Mouse (Mus musculus): ENCODE results near the gene Myo15. TPM values are rescaled to one million over a fixed set of nuclear protein-coding genes. Genes with fewer than 3 reads are reported as not detected.
A peak's percentile ranks its signal among the peaks of the same experiment; 100 is the strongest.
"Not testable (repeated sequence)": the region's sequence is repeated elsewhere in the genome, so short reads cannot be mapped to it uniquely, and the experiment has no call there.

Gene Myo15
- polyA plus RNA-seq, 1 experiment from 2014 or later = 0.27 TPM

DNA sequence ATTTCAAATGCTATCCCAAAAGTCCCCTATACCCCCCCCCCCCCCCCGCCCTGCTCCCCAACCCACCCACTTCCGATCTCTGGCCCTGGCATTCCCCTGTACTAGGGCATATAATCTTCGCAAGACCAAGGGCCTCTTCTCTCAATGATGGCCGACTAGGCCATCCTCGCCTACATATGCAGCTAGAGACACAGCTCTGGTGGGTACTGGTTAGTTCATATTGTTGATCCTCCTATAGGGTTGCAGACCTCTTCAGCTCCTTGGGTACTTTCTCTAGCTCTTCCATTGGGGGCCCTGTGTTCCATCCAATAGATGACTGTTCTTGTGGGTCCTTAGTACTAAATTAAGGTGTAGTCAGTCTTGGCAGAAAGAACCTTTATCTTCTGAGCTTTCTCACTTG is 74.1 kb downstream of the Myo15 start:
- H3K9me3 ChIP-seq (ENCODE audit: control insufficient read depth, low read length); H3K27ac ChIP-seq (ENCODE audit: low read depth, low read length); H3K27me3 ChIP-seq (ENCODE audit: control insufficient read depth, insufficient read depth, low read length); DNase-seq (ENCODE audit: low spot score); H3K4me3 ChIP-seq (ENCODE audit: low read depth, low read length); H3K9ac ChIP-seq (ENCODE audit: low read length); ATAC-seq (replicated peaks; ENCODE audit: low FRiP score); H3K4me2 ChIP-seq (ENCODE audit: low read depth, low read length, severe bottlenecking); H3K36me3 ChIP-seq (ENCODE audit: control insufficient read depth, insufficient read depth, low read length): not testable (repeated sequence)
- peaks cover 15% of the 10 kb centered on the region for H3K4me1 ChIP-seq (replicated peaks; ENCODE audit: control insufficient read depth, insufficient read depth, low read length)
- WGBS = 93% methylated on average over 5 of the region's 5 CpGs

DNA sequence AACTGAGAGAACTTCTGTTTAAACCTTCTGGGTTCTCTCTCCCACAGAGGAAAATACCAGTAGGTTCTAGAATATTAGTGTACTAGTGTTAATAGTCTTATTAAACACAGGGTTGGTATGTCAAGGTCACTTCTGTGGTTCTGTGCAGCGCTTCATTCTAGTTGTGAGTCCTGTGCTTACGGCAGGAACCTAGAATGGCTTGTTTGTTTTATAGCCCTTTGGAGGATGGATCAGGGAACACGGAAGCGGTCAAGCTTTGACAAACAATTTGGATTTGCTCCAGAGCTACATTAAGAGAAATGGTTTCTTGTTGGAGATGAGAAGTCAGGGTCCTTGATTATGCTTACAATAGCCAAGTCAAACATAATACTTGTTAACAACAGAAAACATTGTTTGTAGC is 76.3 kb downstream of the Myo15 start:
- H3K9me3 ChIP-seq (ENCODE audit: control insufficient read depth, low read length) = no peaks in the 10 kb centered on the region
- no peak for DNase-seq (ENCODE audit: low spot score)
- no peak overlapping the region for H3K4me3 ChIP-seq (ENCODE audit: low read depth, low read length)
- peaks cover 3% of the 10 kb centered on the region; the same call in 1 of the 2 replicates for H3K36me3 ChIP-seq (ENCODE audit: control insufficient read depth, insufficient read depth, low read length)
- H3K27ac ChIP-seq (ENCODE audit: low read depth, low read length) = no peak overlapping the region
- H3K27me3 ChIP-seq (ENCODE audit: control insufficient read depth, insufficient read depth, low read length) = no peaks in the 10 kb centered on the region
- peaks cover 10% of the 10 kb centered on the region for H3K4me1 ChIP-seq (replicated peaks; ENCODE audit: control insufficient read depth, insufficient read depth, low read length)
- no peak overlapping the region for H3K9ac ChIP-seq (ENCODE audit: low read length)
- no peak for ATAC-seq (replicated peaks; ENCODE audit: low FRiP score)
- no peak overlapping the region for H3K4me2 ChIP-seq (ENCODE audit: low read depth, low read length, severe bottlenecking)
- 90% methylated on average over 4 of the region's 4 CpGs for whole genome bisulfite sequencing

DNA sequence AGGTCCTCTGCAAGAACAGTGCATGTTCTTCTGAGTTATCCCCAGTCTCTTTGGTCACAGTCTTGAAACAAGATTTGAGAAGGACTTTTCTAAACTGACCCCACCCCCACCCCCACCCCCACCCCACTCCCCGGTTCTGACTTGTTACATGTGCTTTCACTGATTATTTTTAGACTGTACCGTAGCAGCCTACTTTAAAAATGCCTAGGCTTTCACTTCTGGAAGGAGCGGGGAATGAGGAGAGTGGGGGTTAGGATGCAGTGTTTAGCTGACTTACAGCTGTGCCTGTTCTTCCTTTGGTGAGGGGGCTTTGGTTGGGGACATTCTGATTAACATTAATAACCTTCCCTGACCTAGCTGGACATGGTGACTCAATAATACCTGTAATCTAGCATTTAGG is 79.0 kb downstream of the Myo15 start:
- H3K27me3 ChIP-seq (ENCODE audit: control insufficient read depth, insufficient read depth, low read length) = no peaks in the 10 kb centered on the region

DNA sequence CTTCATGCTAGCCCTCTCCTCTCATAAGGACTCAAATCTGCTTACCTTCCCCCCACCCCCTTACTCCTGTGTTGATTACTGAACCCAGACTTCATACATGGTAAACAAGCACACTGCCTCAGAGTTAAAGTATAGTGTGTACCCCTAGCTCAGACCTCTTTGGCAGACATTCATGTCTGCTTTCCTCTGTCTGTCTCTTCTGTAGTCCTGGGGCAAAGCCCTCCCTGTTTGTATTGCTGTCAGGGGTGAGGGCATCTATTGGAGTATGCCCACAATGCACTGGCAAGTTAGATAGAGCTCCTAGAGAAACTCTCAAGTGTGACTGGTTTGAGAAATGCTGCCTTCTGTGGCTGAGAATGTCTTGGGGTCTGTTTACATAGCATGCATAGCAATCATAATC is 84.0 kb downstream of the Myo15 start:
- no peaks in the 10 kb centered on the region for H3K4me1 ChIP-seq (replicated peaks; ENCODE audit: control insufficient read depth, insufficient read depth, low read length)
- no peaks in the 10 kb centered on the region for H3K27me3 ChIP-seq (ENCODE audit: control insufficient read depth, insufficient read depth, low read length)
- H3K27ac ChIP-seq (ENCODE audit: low read depth, low read length) = no peak overlapping the region
- no peak overlapping the region for H3K9ac ChIP-seq (ENCODE audit: low read length)
- H3K4me3 ChIP-seq (ENCODE audit: low read depth, low read length) = no peak overlapping the region
- peaks cover 22% of the 10 kb centered on the region for H3K36me3 ChIP-seq (ENCODE audit: control insufficient read depth, insufficient read depth, low read length)
- no peaks in the 10 kb centered on the region for H3K9me3 ChIP-seq (ENCODE audit: control insufficient read depth, low read length)
- ATAC-seq (replicated peaks; ENCODE audit: low FRiP score) (no peak), DNase-seq (ENCODE audit: low spot score) (no peak)
- H3K4me2 ChIP-seq (ENCODE audit: low read depth, low read length, severe bottlenecking) = no peak overlapping the region

More for the DNA sequence above, 79.0 kb downstream of the Myo15 start:
- 97% methylated on average over 3 of the region's 3 CpGs for WGBS
- no peak for ATAC-seq (replicated peaks; ENCODE audit: low FRiP score)
- no peaks in the 10 kb centered on the region for H3K4me1 ChIP-seq (replicated peaks; ENCODE audit: control insufficient read depth, insufficient read depth, low read length)
- DNase-seq (ENCODE audit: low spot score) = no peak
- no peaks in the 10 kb centered on the region for H3K9me3 ChIP-seq (ENCODE audit: control insufficient read depth, low read length)
- no peak overlapping the region for H3K9ac ChIP-seq (ENCODE audit: low read length)
- H3K4me2 ChIP-seq (ENCODE audit: low read depth, low read length, severe bottlenecking) = no peak overlapping the region
- H3K36me3 ChIP-seq (ENCODE audit: control insufficient read depth, insufficient read depth, low read length) = peaks cover 7% of the 10 kb centered on the region; the same call in 1 of the 2 replicates
- H3K4me3 ChIP-seq (ENCODE audit: low read depth, low read length) = no peak overlapping the region
- no peak overlapping the region for H3K27ac ChIP-seq (ENCODE audit: low read depth, low read length)

DNA sequence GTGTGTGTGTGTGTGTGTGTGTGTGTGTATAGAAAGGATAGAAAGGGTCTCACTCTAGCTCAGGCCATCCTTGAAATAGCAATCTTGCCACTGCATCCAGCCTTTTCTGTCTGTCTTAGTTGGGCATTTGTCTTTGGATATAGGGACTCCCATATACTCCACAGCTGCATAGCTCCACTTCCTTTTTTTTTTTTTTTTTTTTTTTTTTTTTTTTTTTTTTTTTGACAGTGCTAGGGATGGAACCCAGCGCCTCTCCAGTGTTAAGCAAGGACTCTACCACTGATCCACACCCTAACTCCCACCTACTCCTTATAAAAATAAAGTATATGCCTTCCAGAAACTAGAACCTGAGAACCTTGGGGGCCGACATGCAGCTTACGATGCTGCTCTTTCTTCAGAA is 88.5 kb downstream of the Myo15 start:
- peaks cover 18% of the 10 kb centered on the region for H3K36me3 ChIP-seq (ENCODE audit: control insufficient read depth, insufficient read depth, low read length)
- H3K4me3 ChIP-seq (ENCODE audit: low read depth, low read length) = no peak overlapping the region
- DNase-seq (ENCODE audit: low spot score) (no peak), ATAC-seq (replicated peaks; ENCODE audit: low FRiP score) (no peak)
- no peak overlapping the region for H3K4me2 ChIP-seq (ENCODE audit: low read depth, low read length, severe bottlenecking)
- 85% methylated on average over 3 of the region's 3 CpGs for WGBS
- no peak overlapping the region for H3K9ac ChIP-seq (ENCODE audit: low read length)
- no peak overlapping the region for H3K27ac ChIP-seq (ENCODE audit: low read depth, low read length)
- H3K27me3 ChIP-seq (ENCODE audit: control insufficient read depth, insufficient read depth, low read length) = no peaks in the 10 kb centered on the region
- H3K9me3 ChIP-seq (ENCODE audit: control insufficient read depth, low read length) = no peaks in the 10 kb centered on the region
- no peaks in the 10 kb centered on the region for H3K4me1 ChIP-seq (replicated peaks; ENCODE audit: control insufficient read depth, insufficient read depth, low read length)

DNA sequence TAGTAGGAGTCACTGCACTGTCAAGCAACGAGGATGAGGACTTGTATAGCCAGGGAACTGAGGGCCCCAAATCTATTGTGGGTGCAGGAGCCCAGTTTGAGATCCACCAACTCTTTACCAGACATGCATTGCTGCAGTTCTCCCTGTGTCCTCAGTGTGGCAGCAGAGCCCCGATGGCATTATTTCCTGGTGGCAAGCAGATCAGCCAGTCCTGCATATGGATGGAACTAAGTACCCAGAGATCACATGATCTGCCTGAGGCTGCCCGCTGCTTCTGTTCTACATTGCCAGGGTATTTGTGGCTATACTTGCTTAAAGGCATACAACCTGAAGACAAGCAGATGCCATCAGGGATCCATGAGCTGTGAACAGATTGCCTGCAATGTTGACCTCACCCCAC is 90.2 kb downstream of the Myo15 start:
- H3K36me3 ChIP-seq (ENCODE audit: control insufficient read depth, insufficient read depth, low read length) = peaks cover 6% of the 10 kb centered on the region
- H3K9ac ChIP-seq (ENCODE audit: low read length) = no peak overlapping the region
- H3K9me3 ChIP-seq (ENCODE audit: control insufficient read depth, low read length) = no peaks in the 10 kb centered on the region
- H3K4me3 ChIP-seq (ENCODE audit: low read depth, low read length) = no peak overlapping the region
- no peak overlapping the region for H3K4me2 ChIP-seq (ENCODE audit: low read depth, low read length, severe bottlenecking)
- no peak for ATAC-seq (replicated peaks; ENCODE audit: low FRiP score)
- H3K27me3 ChIP-seq (ENCODE audit: control insufficient read depth, insufficient read depth, low read length) = no peaks in the 10 kb centered on the region
- WGBS = 23% methylated on average over 3 of the region's 3 CpGs
- peak; percentile 74 for DNase-seq (ENCODE audit: low spot score)
- H3K4me1 ChIP-seq (replicated peaks; ENCODE audit: control insufficient read depth, insufficient read depth, low read length) = no peaks in the 10 kb centered on the region
- no peak overlapping the region for H3K27ac ChIP-seq (ENCODE audit: low read depth, low read length)

DNA sequence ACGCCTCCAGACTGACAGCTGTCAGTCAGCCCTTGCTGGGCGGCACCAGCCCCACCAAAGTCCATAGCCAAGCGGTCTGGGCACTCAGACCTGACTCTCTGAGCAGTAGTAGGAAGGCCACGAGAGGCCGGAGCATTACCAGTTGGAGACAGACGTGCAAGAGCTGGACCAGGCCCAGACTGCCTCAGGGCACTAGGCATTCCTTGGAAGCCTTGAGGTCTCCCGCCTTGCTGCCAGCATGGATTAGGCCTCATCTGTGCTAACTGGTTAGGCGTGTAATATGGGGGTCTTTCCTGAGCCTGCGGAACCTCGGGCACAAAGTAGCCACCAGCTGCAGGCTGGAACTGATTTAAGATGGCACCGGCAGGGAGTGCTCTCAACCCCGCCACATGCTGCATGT is 104.9 kb downstream of the Myo15 start:
- 78% methylated on average over 10 of the region's 12 CpGs for WGBS

More for the DNA sequence above, 104.9 kb downstream of the Myo15 start:
- not testable (repeated sequence) for H3K4me1 ChIP-seq (replicated peaks; ENCODE audit: control insufficient read depth, insufficient read depth, low read length); H3K4me2 ChIP-seq (ENCODE audit: low read depth, low read length, severe bottlenecking); H3K4me3 ChIP-seq (ENCODE audit: low read depth, low read length); H3K36me3 ChIP-seq (ENCODE audit: control insufficient read depth, insufficient read depth, low read length); DNase-seq (ENCODE audit: low spot score); H3K9ac ChIP-seq (ENCODE audit: low read length); ATAC-seq (replicated peaks; ENCODE audit: low FRiP score); H3K9me3 ChIP-seq (ENCODE audit: control insufficient read depth, low read length); H3K27me3 ChIP-seq (ENCODE audit: control insufficient read depth, insufficient read depth, low read length); H3K27ac ChIP-seq (ENCODE audit: low read depth, low read length)

Other genes with a start within 250 kb of the Myo15 start
- gene Srebf1, start 246.8 kb upstream of the Myo15 start, polyA plus RNA-seq (2014; fragmentation: Nextera tagmentation; extraction: Ambion mirVana) = 63.9 and 68.7 TPM in 2 replicates
- 18.0 and 19.5 TPM in 2 replicates for gene Tom1l2, start 116.4 kb upstream of the Myo15 start, polyA plus RNA-seq (2014; fragmentation: Nextera tagmentation; extraction: Ambion mirVana)
- gene Drc3, start 116.0 kb upstream of the Myo15 start, polyA plus RNA-seq (2014; fragmentation: Nextera tagmentation; extraction: Ambion mirVana) = 1.6 and 2.1 TPM in 2 replicates
- gene Gid4, start 52.2 kb upstream of the Myo15 start, polyA plus RNA-seq (2014; fragmentation: Nextera tagmentation; extraction: Ambion mirVana) = 38.1 and 38.5 TPM in 2 replicates
- gene Atpaf2, start 50.9 kb upstream of the Myo15 start, polyA plus RNA-seq (2014; fragmentation: Nextera tagmentation; extraction: Ambion mirVana) = 40.1 and 51.7 TPM in 2 replicates
- gene Drg2, start 14.7 kb upstream of the Myo15 start, polyA plus RNA-seq (2014; fragmentation: Nextera tagmentation; extraction: Ambion mirVana) = 121 and 133 TPM in 2 replicates
- gene Alkbh5, start 67.0 kb downstream of the Myo15 start, polyA plus RNA-seq (2014; fragmentation: Nextera tagmentation; extraction: Ambion mirVana) = 38.0 and 41.2 TPM in 2 replicates
- gene Llgl1, start 230.4 kb downstream of the Myo15 start, polyA plus RNA-seq (2014; fragmentation: Nextera tagmentation; extraction: Ambion mirVana) = 147 and 153 TPM in 2 replicates

Measured in forebrain, embryonic 11.5 days (tissue).